Mouse (Mus musculus) inflammation-experienced regulatory T-cells (primary cell): ENCODE measurements around the gene Zfp426. TPM values are rescaled to one million over a fixed set of nuclear protein-coding genes. Genes with fewer than 3 reads are reported as not detected.

Source experiments
- polyA plus RNA-seq, 2 experiments: library from polyadenylated mRNA; unstranded; fragments of 100-300 nt; shearing (Covaris generic); gene quantifications; one replicate each; pipeline ENCODE4 v1.2.1; 2017

The Zfp426 gene
- 10 to 100 TPM; 16.1 to 21.3 TPM for polyA plus RNA-seq

DNA sequence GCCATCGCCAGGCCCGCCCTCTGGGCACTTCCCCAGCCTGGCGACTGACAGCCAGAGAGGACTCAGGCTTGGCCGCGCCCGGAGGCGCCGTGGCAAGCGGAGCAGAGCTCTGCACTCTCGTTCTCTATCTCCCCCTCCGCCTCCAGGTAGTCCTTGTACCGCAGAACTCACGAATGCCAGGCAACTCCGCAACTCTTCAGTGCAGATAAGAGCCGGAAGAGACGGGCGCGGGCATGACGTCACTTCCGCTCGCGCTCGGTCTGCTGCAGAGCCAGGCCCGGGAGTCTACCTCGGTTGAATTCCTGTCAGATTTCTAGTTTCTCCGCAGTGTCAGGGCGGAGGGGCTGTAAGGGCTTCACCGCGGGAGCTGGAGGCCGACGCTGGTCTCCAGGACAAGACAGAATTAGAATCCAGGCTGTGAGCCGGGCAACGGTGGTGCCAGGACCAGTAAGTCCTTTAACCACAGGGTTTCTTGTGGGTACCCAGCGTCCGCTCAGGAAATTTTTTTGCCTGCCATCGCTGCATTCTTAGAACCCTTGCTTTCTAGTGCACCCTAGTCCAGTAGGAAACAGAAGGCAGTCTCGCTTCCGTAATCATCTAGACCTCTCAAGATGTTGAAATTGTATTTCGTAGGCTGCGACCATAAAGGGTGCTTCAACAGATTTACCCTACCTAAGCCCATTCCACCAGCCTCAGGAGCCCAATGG is at the start of gene Zfp426:
Gene Zfp426, minus strand, starts transcription at position 220 of the 707 bp plus-strand sequence.

DNA sequence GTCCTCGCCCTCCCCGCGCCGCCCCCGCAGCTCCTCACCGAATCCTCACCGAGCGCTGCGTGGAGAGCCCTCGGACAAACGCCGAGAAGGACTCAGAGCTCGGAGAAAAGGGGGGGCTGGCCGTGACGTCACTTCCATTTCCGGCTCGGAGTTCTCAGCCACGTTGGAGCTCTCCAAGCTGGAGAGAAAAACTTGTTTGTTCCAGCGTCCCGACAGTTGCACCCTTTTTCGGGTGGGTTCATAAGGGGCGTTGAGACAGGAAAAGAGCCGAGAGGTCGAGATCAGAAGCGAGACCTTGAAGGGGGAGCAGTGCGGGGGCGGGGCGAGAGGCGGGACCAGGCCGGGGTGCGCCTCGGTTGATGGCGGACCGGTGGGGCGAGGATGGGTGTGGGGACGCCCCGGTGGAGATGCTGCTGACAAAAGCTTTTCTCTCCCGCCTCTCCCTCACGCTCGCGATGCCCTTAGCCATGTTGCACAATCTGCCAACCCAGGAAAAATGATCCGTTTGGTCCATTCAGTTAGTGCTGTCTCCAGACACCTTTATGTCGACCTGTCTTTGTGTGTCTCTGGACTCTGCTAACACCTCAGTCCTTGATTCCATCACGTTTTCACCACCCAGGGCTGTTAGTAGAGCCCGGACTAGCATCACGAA is 28.9 kb upstream of the Zfp426 start, which contains the start of gene Zfp266:
Gene Zfp266, minus strand, starts transcription at position 112 of the 652 bp plus-strand sequence.

DNA sequence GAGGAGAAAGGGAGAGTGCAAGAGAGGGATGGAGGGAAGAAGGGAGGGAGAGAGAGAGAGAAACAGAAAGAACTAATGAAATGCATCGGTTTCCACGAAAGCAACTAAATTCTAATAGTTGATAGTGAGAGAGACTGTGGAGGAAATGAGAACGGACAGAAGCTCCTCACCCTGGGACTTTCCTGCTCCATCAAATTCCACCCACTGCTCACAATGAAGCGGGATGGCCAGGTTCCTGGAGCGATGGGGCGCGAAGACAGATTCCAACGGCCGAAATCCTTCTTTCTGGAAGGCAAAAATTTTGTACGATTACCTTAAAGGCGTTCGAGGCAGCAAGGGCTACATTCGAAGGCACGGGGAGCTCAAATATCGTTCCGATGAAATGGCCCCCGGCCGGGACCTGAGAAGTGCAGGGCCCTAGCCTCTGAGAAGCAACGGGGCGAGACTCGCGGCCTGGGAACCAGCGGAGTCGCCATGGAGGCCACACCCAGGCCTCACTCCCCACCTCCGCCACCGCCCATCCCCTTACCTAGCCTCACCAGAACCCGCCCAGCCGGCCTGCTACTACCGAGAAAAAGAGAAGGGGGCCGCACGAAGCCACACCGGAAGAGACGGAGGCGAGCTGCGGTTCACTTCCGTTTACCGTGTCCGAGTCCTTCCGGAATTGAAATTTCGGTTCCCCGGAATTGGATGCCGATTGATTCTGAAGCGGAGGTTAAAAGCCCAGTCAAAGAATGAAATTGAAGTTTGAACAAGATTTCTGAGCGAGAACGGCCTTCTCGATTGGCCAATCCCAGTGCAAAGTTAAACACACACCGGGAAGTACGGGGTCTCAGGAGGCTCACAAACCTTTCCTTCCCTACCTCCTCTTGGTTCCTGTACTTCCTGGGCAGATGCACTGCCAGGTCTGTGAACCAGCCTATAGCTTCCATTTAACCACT is 32.9 kb downstream of the Zfp426 start, which contains the start of gene Zfp26:
Gene Zfp26, minus strand, starts transcription at position 786 of the 941 bp plus-strand sequence.

Other genes starting within 250 kb of the Zfp426 start
- 1 to 10 TPM in 1 of 2 experiments, under 1 TPM in 1; 0.40 to 6.5 TPM for gene Olfr39, start 210.4 kb downstream of the Zfp426 start, polyA plus RNA-seq
- gene Olfr873, start 194.2 kb downstream of the Zfp426 start, polyA plus RNA-seq, result not detected
- gene Olfr18, start 156.7 kb downstream of the Zfp426 start, polyA plus RNA-seq, result 1 to 10 TPM in 1 of 2 experiments, under 1 TPM in 1; 0.11 to 1.5 TPM
- 10 to 100 TPM; 37.0 to 41.6 TPM for gene Zfp560, start 107.6 kb downstream of the Zfp426 start, polyA plus RNA-seq
- gene Zfp26, start 32.6 kb downstream of the Zfp426 start, polyA plus RNA-seq, result 10 to 100 TPM; 21.1 to 23.9 TPM
- gene Zfp266, start 28.7 kb upstream of the Zfp426 start, polyA plus RNA-seq, result 10 to 100 TPM; 29.5 to 32.5 TPM
- 10 to 100 TPM; 13.2 to 14.3 TPM for gene Zfp846, start 88.5 kb upstream of the Zfp426 start, polyA plus RNA-seq
- gene Ubl5, start 150.1 kb upstream of the Zfp426 start, polyA plus RNA-seq, result 100 to 1,000 TPM; 286 to 359 TPM
- 10 to 100 TPM; 58.8 to 71.7 TPM for gene Fbxl12, start 152.0 kb upstream of the Zfp426 start, polyA plus RNA-seq
- 10 to 100 TPM; 19.6 to 23.5 TPM for gene Pin1, start 159.3 kb upstream of the Zfp426 start, polyA plus RNA-seq